Mouse (Mus musculus): ENCODE data around the gene Rom1.

DNA sequence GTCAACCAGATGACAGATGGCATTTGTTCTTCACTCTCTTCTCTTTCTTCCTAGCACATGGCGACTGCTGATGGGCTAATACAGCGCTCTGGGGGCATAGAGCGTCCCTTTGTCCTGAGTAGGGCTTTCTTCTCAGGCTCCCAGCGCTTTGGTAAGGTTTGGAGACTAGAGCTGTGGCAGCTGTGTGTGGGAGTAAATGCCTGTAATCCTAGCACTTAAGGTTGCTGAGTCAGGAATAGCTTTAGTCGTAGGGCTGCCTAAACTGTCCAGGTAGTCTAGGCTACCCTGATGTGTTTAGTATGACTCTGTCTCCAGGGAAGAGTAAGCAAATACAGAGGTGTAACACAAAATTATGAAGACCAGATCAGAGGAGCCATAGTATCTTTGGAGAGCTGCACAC lies 17.3 kb downstream of the Rom1 start:
- no peak for TF ChIP-seq CTCF (IDR thresholded peaks at IDR 0.05; ENCODE audit: low read depth)
- no peak for TF ChIP-seq EP300 (IDR thresholded peaks at IDR 0.05; ENCODE audit: low read depth)
